Mouse (Mus musculus) intestine, postnatal 0 days (tissue): ENCODE measurements at regions not wholly inside any gene's neighbourhood (a gene's known extent, or its start where the extent isn't known, plus 50 kb on each side); places are given as distances from the start of the nearest gene placed in this dataset.

Experiments used
- ATAC-seq: fragments of 200-750 bp; cut with Nextera tagmentation; 2 replicates; pipeline ENCODE4 v1.8.0; 2017; ENCODE audit warnings: mild to moderate bottlenecking, moderate TSS enrichment, moderate library complexity
- H3K27ac ChIP-seq: fragments of 300-500 bp; sonication (generic); 2 replicates; pipeline ENCODE4 v1.5.1; 2014; ENCODE audit warnings: mild to moderate bottlenecking, low read depth, low read length, moderate library complexity
- H3K27me3 ChIP-seq: fragments of 300-500 bp; sonication (generic); replicated peaks from 2 replicates; pipeline ENCODE4 v1.6.1; 2014; ENCODE audit warnings: low read length, mixed read lengths; ENCODE audit not compliant: control insufficient read depth, insufficient read depth
- H3K36me3 ChIP-seq: fragments of 300-500 bp; sonication (generic); 2 replicates; pipeline ENCODE4 v1.6.1; 2014; ENCODE audit warnings: mild to moderate bottlenecking, moderate library complexity; ENCODE audit not compliant: control insufficient read depth, insufficient read depth
- H3K4me1 ChIP-seq: fragments of 300-500 bp; sonication (generic); replicated peaks from 2 replicates; pipeline ENCODE4 v1.6.1; 2014; ENCODE audit warnings: antibody characterized with exemption, low read length, mixed read lengths; ENCODE audit not compliant: control insufficient read depth, insufficient read depth
- H3K4me2 ChIP-seq: fragments of 300-500 bp; sonication (generic); replicated peaks from 2 replicates; pipeline ENCODE4 v1.6.1; 2014; ENCODE audit warnings: low read depth, mild to moderate bottlenecking, moderate library complexity
- H3K4me3 ChIP-seq: fragments of 300-500 bp; sonication (generic); 2 replicates; pipeline ENCODE4 v1.5.1; 2014; ENCODE audit warnings: low read depth, low read length
- H3K9ac ChIP-seq: fragments of 300-500 bp; sonication (generic); 2 replicates; pipeline ENCODE4 v1.6.1; 2014; ENCODE audit warnings: mild to moderate bottlenecking, low read depth, low read length
- H3K9me3 ChIP-seq: fragments of 300-500 bp; sonication (generic); 2 replicates; pipeline ENCODE4 v1.6.1; 2016; ENCODE audit warnings: mixed run types; ENCODE audit not compliant: control insufficient read depth
- CTCF ChIP-seq: sonication (generic); IDR thresholded peaks from 2 replicates; pipeline ENCODE4 v1.5.1; 2016; ENCODE audit warnings: low read depth, mild to moderate bottlenecking, control low read depth, antibody characterized with exemption, moderate library complexity
- WGBS: fragments of 180-500 bp; shearing (Covaris S2); extraction: QIAGEN DNeasy Blood & Tissue Kit; methylation state at CpG from one replicate; pipeline ENCODE4 v1.1.7; 2014; 5-methylcytosine and 5-hydroxymethylcytosine counted together

GRCm38 (mm10) chr8:118017261-118017660 lies 215.5 kb upstream of the Mphosph6 start:
- no peak overlapping the region for H3K4me2 ChIP-seq
- 32% methylated on average over 6 of the region's 6 CpGs for WGBS
- TF ChIP-seq CTCF = no peak
- no peaks in the 10 kb centered on the region for H3K27me3 ChIP-seq
- no peak overlapping the region for H3K27ac ChIP-seq
- H3K9me3 ChIP-seq = no peaks in the 10 kb centered on the region
- no peak for ATAC-seq
- H3K4me1 ChIP-seq = no peaks in the 10 kb centered on the region
- H3K4me3 ChIP-seq = no peak overlapping the region
- H3K9ac ChIP-seq = no peak overlapping the region
- no peaks in the 10 kb centered on the region for H3K36me3 ChIP-seq

- H3K4me1 ChIP-seq = no peaks in the 10 kb centered on the region
- H3K9me3 ChIP-seq = no peaks in the 10 kb centered on the region
- no peak overlapping the region for H3K9ac ChIP-seq
- H3K4me3 ChIP-seq = no peak overlapping the region
- no peaks in the 10 kb centered on the region for H3K36me3 ChIP-seq
- no peak overlapping the region for H3K4me2 ChIP-seq
- TF ChIP-seq CTCF = no peak
- no peak for ATAC-seq
- no peaks in the 10 kb centered on the region for H3K27me3 ChIP-seq
- 45% methylated on average over 2 of the region's 2 CpGs for WGBS
- no peak overlapping the region for H3K27ac ChIP-seq
Measured at GRCm38 (mm10) chr8:118005186-118005585, 203.4 kb upstream of the Mphosph6 start.

DNA sequence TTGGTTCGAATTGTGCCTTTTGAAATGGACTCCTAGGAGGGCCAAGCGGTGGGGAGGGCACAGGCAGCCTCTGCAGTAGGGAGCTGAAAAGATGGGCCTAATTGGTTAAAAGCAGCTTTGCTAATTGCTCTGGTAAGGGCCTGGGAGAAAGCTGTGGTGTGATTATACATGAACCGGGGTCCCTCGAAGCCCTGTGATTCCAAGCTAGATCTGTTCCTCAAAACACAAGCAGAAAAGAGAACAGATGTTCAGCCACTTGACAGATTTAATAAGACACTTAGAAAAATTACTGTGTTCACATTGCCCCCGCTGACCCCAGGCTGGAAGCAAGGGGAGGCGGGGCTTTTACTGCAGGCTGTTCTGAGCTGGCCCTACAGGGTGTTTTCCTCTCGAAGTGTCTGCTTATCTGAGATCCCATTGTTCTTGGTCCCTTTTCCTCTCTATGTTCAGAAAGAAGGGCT lies 202.7 kb upstream of the Mphosph6 start:
- 42% methylated on average over 7 of the region's 7 CpGs for WGBS
- no peak for ATAC-seq
- no peaks in the 10 kb centered on the region for H3K9me3 ChIP-seq

GRCm38 (mm10) chr8:118001138-118001537 lies 199.4 kb upstream of the Mphosph6 start:
- TF ChIP-seq CTCF = no peak
- no peak overlapping the region for H3K4me2 ChIP-seq
- H3K9ac ChIP-seq = no peak overlapping the region
- 84% methylated on average over 10 of the region's 10 CpGs for WGBS
- H3K4me3 ChIP-seq = no peak overlapping the region
- H3K4me1 ChIP-seq = no peaks in the 10 kb centered on the region
- H3K9me3 ChIP-seq = no peaks in the 10 kb centered on the region
- ATAC-seq = no peak
- H3K27me3 ChIP-seq = no peaks in the 10 kb centered on the region
- no peaks in the 10 kb centered on the region for H3K36me3 ChIP-seq
- H3K27ac ChIP-seq = no peak overlapping the region

More for the DNA sequence above, 202.7 kb upstream of the Mphosph6 start:
- Histone ChIP-seq H3K36me3 (no peaks in the 10 kb centered on the region), H3K4me2 (no peak overlapping the region), H3K4me1 (no peaks in the 10 kb centered on the region), H3K4me3 (no peak overlapping the region), H3K27me3 (no peaks in the 10 kb centered on the region), H3K27ac (no peak overlapping the region), H3K9ac (no peak overlapping the region)
- no peak for TF ChIP-seq CTCF

GRCm38 (mm10) chr8:117991826-117992225 lies 190.1 kb upstream of the Mphosph6 start:
- no peaks in the 10 kb centered on the region for H3K27me3 ChIP-seq
- no peak for TF ChIP-seq CTCF
- ATAC-seq = no peak

GRCm38 (mm10) chr8:117988781-117989180 lies 187.0 kb upstream of the Mphosph6 start:
- no peak for TF ChIP-seq CTCF
- WGBS = 51% methylated on average over 5 of the region's 5 CpGs
- H3K36me3 ChIP-seq = no peaks in the 10 kb centered on the region
- H3K9ac ChIP-seq = no peak overlapping the region
- H3K4me3 ChIP-seq = no peak overlapping the region
- H3K27me3 ChIP-seq = no peaks in the 10 kb centered on the region
- no peak overlapping the region for H3K4me2 ChIP-seq
- H3K4me1 ChIP-seq = no peaks in the 10 kb centered on the region
- peaks cover 4% of the 10 kb centered on the region; the same call in 1 of the 2 replicates for H3K9me3 ChIP-seq
- H3K27ac ChIP-seq = no peak overlapping the region
- ATAC-seq = no peak

More at GRCm38 (mm10) chr8:117991826-117992225, 190.1 kb upstream of the Mphosph6 start:
- H3K9me3 ChIP-seq = no peaks in the 10 kb centered on the region; the same call in 1 of the 2 replicates
- no peak overlapping the region for H3K4me2 ChIP-seq
- H3K27ac ChIP-seq = no peak overlapping the region
- no peaks in the 10 kb centered on the region for H3K4me1 ChIP-seq
- no peak overlapping the region for H3K4me3 ChIP-seq
- H3K9ac ChIP-seq = no peak overlapping the region
- WGBS = 88% methylated on average over 7 of the region's 7 CpGs
- H3K36me3 ChIP-seq = no peaks in the 10 kb centered on the region

GRCm38 (mm10) chr8:117968306-117968705 lies 166.6 kb upstream of the Mphosph6 start:
- H3K9ac ChIP-seq = no peak overlapping the region
- WGBS = 91% methylated on average over 5 of the region's 5 CpGs
- H3K27ac ChIP-seq = no peak overlapping the region
- H3K36me3 ChIP-seq = no peaks in the 10 kb centered on the region
- no peak overlapping the region for H3K4me2 ChIP-seq
- ATAC-seq = no peak
- no peaks in the 10 kb centered on the region for H3K4me1 ChIP-seq
- TF ChIP-seq CTCF = no peak
- H3K27me3 ChIP-seq = no peaks in the 10 kb centered on the region
- no peak overlapping the region for H3K4me3 ChIP-seq
- H3K9me3 ChIP-seq = no peaks in the 10 kb centered on the region
